Mouse (Mus musculus) liver, adult 2 months (tissue): ENCODE data around the gene Csmd2.

Experiments used
- CTCF ChIP-seq: fragments of 200-500 bp; IDR thresholded peaks from 2 replicates; pipeline ENCODE4 v1.5.1; 2011; ENCODE audit warnings: low read depth, low read length, control low read depth
- POLR2A ChIP-seq: fragments of 200-500 bp; IDR thresholded peaks from 2 replicates; pipeline ENCODE4 v1.6.1; 2011; ENCODE audit warnings: low read length, control low read depth; ENCODE audit not compliant: insufficient read depth; ENCODE audit errors: extremely low read depth

GRCm38 (mm10) chr4:127969101-127969500 is 18.6 kb upstream of the Csmd2 start:
- TF ChIP-seq CTCF = no peak
- no peak for TF ChIP-seq POLR2A
